Mouse (Mus musculus) midbrain, embryonic 14.5 days (tissue): ENCODE measurements around the gene Dst. TPM values are rescaled to one million over a fixed set of nuclear protein-coding genes. Genes with fewer than 3 reads are reported as not detected.

Experiments
- ATAC-seq: fragments of 200-750 bp; cut with Nextera tagmentation; 2 replicates; pipeline ENCODE4 v1.8.0; 2017; ENCODE audit warnings: moderate number of reproducible peaks, moderate library complexity; ENCODE audit not compliant: low FRiP score, low TSS enrichment
- DNase-seq: peaks from one replicate; pipeline ENCODE4 v3.0.0-alpha.2; 2015
- H3K27ac ChIP-seq: fragments of 300-500 bp; sonication (generic); replicated peaks from 2 replicates; pipeline ENCODE4 v1.5.1; 2014; ENCODE audit warnings: mild to moderate bottlenecking, low read depth, low read length, moderate library complexity
- H3K27me3 ChIP-seq: fragments of 300-500 bp; sonication (generic); 2 replicates; pipeline ENCODE4 v1.6.1; 2014; ENCODE audit warnings: low read length, control low read depth, mixed read lengths; ENCODE audit not compliant: control insufficient read depth, insufficient read depth
- H3K36me3 ChIP-seq: fragments of 300-500 bp; sonication (generic); 2 replicates; pipeline ENCODE4 v1.6.1; 2014; ENCODE audit warnings: low read length, control low read depth; ENCODE audit not compliant: control insufficient read depth, insufficient read depth
- H3K4me1 ChIP-seq: fragments of 300-500 bp; sonication (generic); 2 replicates; pipeline ENCODE4 v1.6.1; 2014; ENCODE audit warnings: mild to moderate bottlenecking, antibody characterized with exemption, low read length, control low read depth; ENCODE audit not compliant: control insufficient read depth, insufficient read depth
- H3K4me2 ChIP-seq: fragments of 300-500 bp; sonication (generic); 2 replicates; pipeline ENCODE4 v1.6.1; 2014; ENCODE audit warnings: mild to moderate bottlenecking, low read length, moderate library complexity
- H3K4me3 ChIP-seq: fragments of 300-500 bp; sonication (generic); replicated peaks from 2 replicates; pipeline ENCODE4 v1.5.1; 2014; ENCODE audit warnings: low read depth, low read length
- H3K9ac ChIP-seq: fragments of 300-500 bp; sonication (generic); replicated peaks from 2 replicates; pipeline ENCODE4 v1.6.1; 2014; ENCODE audit warnings: mild to moderate bottlenecking, low read length, moderate library complexity
- H3K9me3 ChIP-seq: fragments of 300-500 bp; sonication (generic); 2 replicates; pipeline ENCODE4 v1.6.1; 2016; ENCODE audit warnings: low read length, control low read depth, mixed read lengths; ENCODE audit not compliant: control insufficient read depth
- WGBS: fragments of 180-500 bp; shearing (Covaris S2); extraction: QIAGEN DNeasy Blood & Tissue Kit; methylation state at CpG from one replicate; pipeline ENCODE4 v1.1.7; 2014; 5-methylcytosine and 5-hydroxymethylcytosine counted together
- polyA plus RNA-seq: library from polyadenylated mRNA; unstranded; fragments of >200 nt; fragmentation: Nextera tagmentation; extraction: Ambion mirVana; gene quantifications from 2 replicates; pipeline ENCODE4 v1.2.1, GENCODE M21; 2014

Gene Dst
- polyA plus RNA-seq, 1 experiment from 2014 or later: 59.8 TPM

GRCm38 (mm10) chr1:34236254-34236723 lies 328.3 kb downstream of the Dst start:
- peaks cover 3% of the 10 kb centered on the region; the same call in 1 of the 2 replicates for H3K27me3 ChIP-seq
- H3K9ac ChIP-seq: peak overlapping the region; percentile 41; the same call in 1 of the 2 replicates
- H3K4me3 ChIP-seq: peak overlapping the region; percentile 37
- H3K4me2 ChIP-seq: peak overlapping the region; percentile 74
- H3K4me1 ChIP-seq: peaks cover 24% of the 10 kb centered on the region
- no peaks in the 10 kb centered on the region for H3K9me3 ChIP-seq
- H3K27ac ChIP-seq: no peak overlapping the region
- WGBS: under 1% methylated on average over 28 of the region's 28 CpGs
- DNase-seq: peak; percentile 74
- peak; percentile 72; the same call in 1 of the 2 replicates for ATAC-seq
- no peaks in the 10 kb centered on the region for H3K36me3 ChIP-seq

GRCm38 (mm10) chr1:34237211-34237610 lies 329.2 kb downstream of the Dst start:
- Histone ChIP-seq H3K9me3 (no peaks in the 10 kb centered on the region), H3K27me3 (peaks cover 3% of the 10 kb centered on the region; the same call in 1 of the 2 replicates), H3K9ac (no peak overlapping the region; the same call in 1 of the 2 replicates), H3K36me3 (no peaks in the 10 kb centered on the region), H3K4me2 (peak overlapping the region; percentile 74), H3K27ac (no peak overlapping the region), H3K4me1 (peaks cover 24% of the 10 kb centered on the region), H3K4me3 (peak overlapping the region; percentile 37; the same call in 1 of the 2 replicates)
- WGBS: 15% methylated on average over 14 of the region's 14 CpGs
- DNase-seq (peak; percentile 40), ATAC-seq (no peak)

GRCm38 (mm10) chr1:34237689-34238091 lies 329.7 kb downstream of the Dst start:
- Histone ChIP-seq H3K36me3 (0 out of 2 replicates have a peak, but pooled peaks cover 3% of the 10 kb centered on the region), H3K9ac (0 out of 2 replicates have a peak overlapping the region, but pooled peaks have one; percentile 7), H3K4me1 (peaks cover 24% of the 10 kb centered on the region), H3K27me3 (peaks cover 3% of the 10 kb centered on the region; the same call in 1 of the 2 replicates), H3K9me3 (no peaks in the 10 kb centered on the region), H3K27ac (no peak overlapping the region), H3K4me3 (peak overlapping the region; percentile 0; the same call in 1 of the 2 replicates), H3K4me2 (peak overlapping the region; percentile 74)
- WGBS: 18% methylated on average over 12 of the region's 12 CpGs
- DNase-seq (peak; percentile 24), ATAC-seq (0 out of 2 replicates have a peak, but pooled peaks have one; percentile 49)

- whole genome bisulfite sequencing: 30% methylated on average over 6 of the region's 6 CpGs
- Histone ChIP-seq H3K4me2 (peak overlapping the region; percentile 74), H3K27me3 (peaks cover 3% of the 10 kb centered on the region; the same call in 1 of the 2 replicates), H3K36me3 (0 out of 2 replicates have a peak, but pooled peaks cover 6% of the 10 kb centered on the region), H3K9me3 (no peaks in the 10 kb centered on the region), H3K27ac (no peak overlapping the region), H3K4me3 (peak overlapping the region; percentile 0; the same call in 1 of the 2 replicates), H3K4me1 (peaks cover 24% of the 10 kb centered on the region), H3K9ac (0 out of 2 replicates have a peak overlapping the region, but pooled peaks have one; percentile 7)
- no peak for ATAC-seq
- no peak for DNase-seq
Measured at GRCm38 (mm10) chr1:34238231-34238630, 330.2 kb downstream of the Dst start.

- WGBS: 94% methylated on average over 10 of the region's 10 CpGs
- no peak overlapping the region for H3K4me3 ChIP-seq
- no peaks in the 10 kb centered on the region for H3K9me3 ChIP-seq
- no peak overlapping the region for H3K27ac ChIP-seq
- H3K27me3 ChIP-seq: no peaks in the 10 kb centered on the region
- H3K4me1 ChIP-seq: no peaks in the 10 kb centered on the region
- ATAC-seq (no peak), DNase-seq (no peak)
- no peak overlapping the region for H3K9ac ChIP-seq
- H3K36me3 ChIP-seq: peaks cover 43% of the 10 kb centered on the region
- H3K4me2 ChIP-seq: no peak overlapping the region
Measured at GRCm38 (mm10) chr1:34244678-34245077, 336.7 kb downstream of the Dst start.

GRCm38 (mm10) chr1:34245951-34246641 lies 338.1 kb downstream of the Dst start:
- ATAC-seq (no peak), DNase-seq (no peak)
- Histone ChIP-seq H3K4me1 (no peaks in the 10 kb centered on the region), H3K36me3 (peaks cover 54% of the 10 kb centered on the region), H3K9ac (no peak overlapping the region), H3K4me3 (no peak overlapping the region), H3K27me3 (no peaks in the 10 kb centered on the region), H3K4me2 (no peak overlapping the region), H3K9me3 (no peaks in the 10 kb centered on the region), H3K27ac (no peak overlapping the region)
- 93% methylated on average over 15 of the region's 15 CpGs for WGBS

- no peaks in the 10 kb centered on the region for H3K27me3 ChIP-seq
- no peak overlapping the region for H3K4me2 ChIP-seq
- ATAC-seq (no peak), DNase-seq (no peak)
- no peaks in the 10 kb centered on the region for H3K4me1 ChIP-seq
- H3K4me3 ChIP-seq: no peak overlapping the region
- H3K27ac ChIP-seq: no peak overlapping the region
- 93% methylated on average over 8 of the region's 8 CpGs for WGBS
- no peak overlapping the region for H3K9ac ChIP-seq
- H3K36me3 ChIP-seq: peaks cover 57% of the 10 kb centered on the region
- no peaks in the 10 kb centered on the region for H3K9me3 ChIP-seq
Measured at GRCm38 (mm10) chr1:34246642-34246987, 338.6 kb downstream of the Dst start.

- H3K36me3 ChIP-seq: peaks cover 79% of the 10 kb centered on the region
- H3K9me3 ChIP-seq: no peaks in the 10 kb centered on the region
- H3K4me1 ChIP-seq: no peaks in the 10 kb centered on the region
- 94% methylated on average over 13 of the region's 13 CpGs for WGBS
- H3K9ac ChIP-seq: no peak overlapping the region
- no peak overlapping the region for H3K4me2 ChIP-seq
- no peak overlapping the region for H3K4me3 ChIP-seq
- DNase-seq (no peak), ATAC-seq (no peak)
- H3K27me3 ChIP-seq: no peaks in the 10 kb centered on the region
- no peak overlapping the region for H3K27ac ChIP-seq
Measured at GRCm38 (mm10) chr1:34251137-34251536, 343.1 kb downstream of the Dst start.

GRCm38 (mm10) chr1:34252267-34252666 lies 344.2 kb downstream of the Dst start:
- H3K27me3 ChIP-seq: no peaks in the 10 kb centered on the region
- H3K9ac ChIP-seq: no peak overlapping the region
- 96% methylated on average over 8 of the region's 8 CpGs for WGBS
- no peak for ATAC-seq
- H3K27ac ChIP-seq: no peak overlapping the region
- no peak for DNase-seq
- no peaks in the 10 kb centered on the region for H3K4me1 ChIP-seq
- no peak overlapping the region for H3K4me3 ChIP-seq
- H3K9me3 ChIP-seq: no peaks in the 10 kb centered on the region
- no peak overlapping the region for H3K4me2 ChIP-seq
- H3K36me3 ChIP-seq: peaks cover 83% of the 10 kb centered on the region
